Mouse (Mus musculus) cerebellum, adult 18-20 months (tissue): Measurements from ENCODE around the gene Itgal.
"Not testable (repeated sequence)": the region's sequence is repeated elsewhere in the genome, so short reads cannot be mapped to it uniquely, and the experiment has no call there.

Experiments used
- DNase-seq, 2 experiments: peaks; one replicate each; pipeline ENCODE4 v3.0.0; 2021

The Itgal gene

GRCm38 (mm10) chr7:127296098-127296497, at the start of gene Itgal:
TSS of gene Itgal (plus strand) at chr7:127296260.
- no peak for DNase-seq

- not testable (repeated sequence) for DNase-seq
Measured at GRCm38 (mm10) chr7:127250511-127250910, 45.5 kb upstream of the Itgal start.

- peak in 1 of 2 experiments; percentile 23 for DNase-seq
Measured at GRCm38 (mm10) chr7:127252414-127252813, 43.6 kb upstream of the Itgal start.

- DNase-seq = peak in 1 of 2 experiments; percentile 35
Measured at GRCm38 (mm10) chr7:127253341-127253740, 42.7 kb upstream of the Itgal start.

GRCm38 (mm10) chr7:127253821-127254769, 42.0 kb upstream of the Itgal start:
- peak; percentile 95 to 98 for DNase-seq

- no peak for DNase-seq
Measured at GRCm38 (mm10) chr7:127255008-127255407, 41.1 kb upstream of the Itgal start.

- no peak for DNase-seq
Measured at GRCm38 (mm10) chr7:127255965-127256364, 40.1 kb upstream of the Itgal start.

GRCm38 (mm10) chr7:127256518-127256917, 39.5 kb upstream of the Itgal start:
- DNase-seq = no peak

- DNase-seq = no peak
Measured at GRCm38 (mm10) chr7:127259186-127259905, 36.7 kb upstream of the Itgal start.

- peak; percentile 96 to 99 for DNase-seq
Measured at GRCm38 (mm10) chr7:127260309-127261111, 35.5 kb upstream of the Itgal start, which contains the start of gene Dctpp1. TSS of gene Dctpp1 (minus strand) at chr7:127260709.

GRCm38 (mm10) chr7:127262218-127262961, 33.7 kb upstream of the Itgal start:
- DNase-seq = no peak

GRCm38 (mm10) chr7:127263526-127263925, 32.5 kb upstream of the Itgal start:
- no peak for DNase-seq

GRCm38 (mm10) chr7:127270256-127270655, 25.8 kb upstream of the Itgal start:
- DNase-seq = no peak

GRCm38 (mm10) chr7:127270666-127271065, 25.4 kb upstream of the Itgal start:
- no peak for DNase-seq

- DNase-seq = no peak
Measured at GRCm38 (mm10) chr7:127271093-127271492, 25.0 kb upstream of the Itgal start.

GRCm38 (mm10) chr7:127272566-127272965, 23.5 kb upstream of the Itgal start:
- DNase-seq = no peak

GRCm38 (mm10) chr7:127273118-127273923, 22.7 kb upstream of the Itgal start:
- peak; percentile 43 to 48 for DNase-seq

GRCm38 (mm10) chr7:127273925-127274789, 21.9 kb upstream of the Itgal start, which contains the start of gene Sephs2:
TSS of gene Sephs2 (minus strand) at chr7:127274055.
- peak; percentile 94 to 97 for DNase-seq

- no peak for DNase-seq
Measured at GRCm38 (mm10) chr7:127276519-127276961, 19.5 kb upstream of the Itgal start.

- no peak for DNase-seq
Measured at GRCm38 (mm10) chr7:127278311-127278710, 17.7 kb upstream of the Itgal start.
